Mouse (Mus musculus): ENCODE data around the gene Cst7.

The Cst7 gene

DNA sequence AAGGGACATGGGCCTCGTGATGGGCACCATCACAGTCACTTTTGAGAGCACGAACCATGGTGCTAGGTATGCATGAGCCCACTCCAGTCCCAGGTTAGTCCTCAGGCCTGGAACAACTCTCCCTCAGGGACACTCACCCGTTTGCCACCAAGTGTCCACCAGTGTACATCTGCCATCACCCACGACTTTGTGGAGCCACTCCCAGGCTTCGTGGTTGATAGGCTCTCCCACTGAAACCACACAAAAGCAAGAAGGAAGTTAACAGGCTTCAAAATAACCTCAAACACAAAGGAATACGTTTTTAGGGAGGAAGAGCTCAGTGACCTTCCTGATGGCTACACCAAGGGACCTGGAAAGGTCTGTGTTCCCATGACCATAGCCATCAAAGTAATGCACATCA lies 56.9 kb downstream of the Cst7 start:
- CTCF ChIA-PET = no interaction called here

Data from spleen, embryonic (tissue).